Mouse (Mus musculus) bone marrow, adult 2 months (tissue): ENCODE data around the gene Chmp2b. TPM values are rescaled to one million over a fixed set of nuclear protein-coding genes. Genes with fewer than 3 reads are reported as not detected.

Source experiments
- H3K27ac ChIP-seq: fragments of 200-500 bp; 2 replicates; pipeline ENCODE4 v1.5.1; 2012; ENCODE audit warnings: low read depth, mild to moderate bottlenecking, control low read depth, inconsistent platforms, low read length; ENCODE audit not compliant: control insufficient read depth, poor library complexity, insufficient read depth
- H3K4me1 ChIP-seq: fragments of 200-500 bp; 2 replicates; pipeline ENCODE4 v1.6.1; 2011; ENCODE audit warnings: low read length; ENCODE audit not compliant: control insufficient read depth, insufficient read depth
- H3K4me3 ChIP-seq: fragments of 200-500 bp; replicated peaks from 2 replicates; pipeline ENCODE3; 2011; ENCODE audit warnings: mild to moderate bottlenecking, low read depth, low read length, control low read depth; ENCODE audit not compliant: control insufficient read depth
- CTCF ChIP-seq: fragments of 200-500 bp; IDR thresholded peaks from 2 replicates; pipeline ENCODE4 v1.5.1; 2011; ENCODE audit warnings: low read length, control low read depth; ENCODE audit not compliant: control insufficient read depth, insufficient read depth
- POLR2A ChIP-seq: fragments of 200-500 bp; IDR thresholded peaks from 2 replicates; pipeline ENCODE4 v1.6.1; 2011; ENCODE audit warnings: low read depth, mild to moderate bottlenecking, control low read depth, low read length, borderline replicate concordance; ENCODE audit not compliant: control insufficient read depth
- WGBS: fragments of 180-500 bp; shearing (Covaris S2); methylation state at CpG from one replicate; pipeline ENCODE4 v1.1.7; 2018; 5-methylcytosine and 5-hydroxymethylcytosine counted together
- polyA plus RNA-seq: library from polyadenylated mRNA; stranded (reverse); fragments of >200 nt; gene quantifications from 2 replicates; pipeline ENCODE4 v1.2.4, GENCODE M21; 2011; ENCODE audit warnings: low replicate concordance; ENCODE audit not compliant: missing spikeins, insufficient read depth, insufficient read length

Chmp2b gene
- 5.8 and 8.9 TPM in 2 replicates for polyA plus RNA-seq

GRCm38 (mm10) chr16:65561963-65562863 lies at the start of gene Chmp2b:
Chmp2b (minus strand) TSS chr16:65562726.
- WGBS: under 1% methylated on average over 69 of the region's 69 CpGs
- no peak for TF ChIP-seq CTCF
- peak; percentile 31; the same call in 1 of the 2 replicates for TF ChIP-seq POLR2A
- H3K4me3 ChIP-seq: peak within 1 kb of the TSS; percentile 84
- H3K4me1 ChIP-seq: no peaks in the 10 kb centered on the region; the same call in 1 of the 2 replicates
- 0 out of 2 replicates have a peak within 1 kb of the TSS, but pooled peaks have one; percentile 9 for H3K27ac ChIP-seq

- WGBS: 76% methylated on average over 1 of the region's 1 CpGs
- no peaks in the 10 kb centered on the region for H3K4me1 ChIP-seq
- no peak overlapping the region for H3K27ac ChIP-seq
- H3K4me3 ChIP-seq: no peak overlapping the region
- no peak for TF ChIP-seq POLR2A
- TF ChIP-seq CTCF: no peak
Observed at GRCm38 (mm10) chr16:65611678-65612077, 49.2 kb upstream of the Chmp2b start.

GRCm38 (mm10) chr16:65600798-65601197 lies 38.3 kb upstream of the Chmp2b start:
- TF ChIP-seq CTCF (no peak), POLR2A (no peak)
- H3K27ac ChIP-seq: no peak overlapping the region
- 79% methylated on average over 4 of the region's 4 CpGs for WGBS
- H3K4me3 ChIP-seq: no peak overlapping the region
- no peaks in the 10 kb centered on the region for H3K4me1 ChIP-seq

GRCm38 (mm10) chr16:65586111-65586865 lies 23.8 kb upstream of the Chmp2b start:
- Histone ChIP-seq H3K4me1 (no peaks in the 10 kb centered on the region), H3K27ac (no peak overlapping the region), H3K4me3 (no peak overlapping the region)
- TF ChIP-seq CTCF (no peak), POLR2A (no peak)
- WGBS: 80% methylated on average over 7 of the region's 7 CpGs

- Histone ChIP-seq H3K4me3 (no peak overlapping the region), H3K27ac (no peak overlapping the region), H3K4me1 (no peaks in the 10 kb centered on the region)
- 70% methylated on average over 2 of the region's 2 CpGs for WGBS
- TF ChIP-seq CTCF: no peak
Observed at GRCm38 (mm10) chr16:65585699-65586098, 23.2 kb upstream of the Chmp2b start.

- H3K4me1 ChIP-seq: peaks cover 1% of the 10 kb centered on the region; the same call in 1 of the 2 replicates
- H3K4me3 ChIP-seq: no peak overlapping the region
- TF ChIP-seq CTCF: no peak
- no peak for TF ChIP-seq POLR2A
- WGBS: 43% methylated on average over 6 of the region's 6 CpGs
- H3K27ac ChIP-seq: 0 out of 2 replicates have a peak overlapping the region, but pooled peaks have one; percentile 27
Observed at GRCm38 (mm10) chr16:65577298-65578029, 14.9 kb upstream of the Chmp2b start.

GRCm38 (mm10) chr16:65568853-65569252 lies 6.3 kb upstream of the Chmp2b start:
- no peak overlapping the region for H3K27ac ChIP-seq
- 49% methylated on average over 4 of the region's 4 CpGs for WGBS
- no peak overlapping the region for H3K4me3 ChIP-seq
- TF ChIP-seq CTCF (no peak), POLR2A (no peak)
- no peaks in the 10 kb centered on the region for H3K4me1 ChIP-seq

- H3K27ac ChIP-seq: no peak overlapping the region
- no peaks in the 10 kb centered on the region; the same call in 1 of the 2 replicates for H3K4me1 ChIP-seq
- no peak for TF ChIP-seq CTCF
- no peak for TF ChIP-seq POLR2A
- H3K4me3 ChIP-seq: no peak overlapping the region
- WGBS: 84% methylated on average over 1 of the region's 1 CpGs
Observed at GRCm38 (mm10) chr16:65564951-65565350, 2.4 kb upstream of the Chmp2b start.
